16 mouse cellular contexts compared by ENCODE assay signal in genomic region chr2:16749302-16749909, GRCm38 (mm10).
"Had no signal": no experiment of that assay in that cellular context is flagged by ENCODE, and none has a peak within 500 bp of the region (broad histone marks: within the 10 kb centered on the region; RNA-seq: fewer than 3 reads in every experiment).

No protein-coding gene starts in this region.

- H3K36me3 ChIP-seq: intestine, embryonic 15.5 days; limb, embryonic 12.5 days; liver, embryonic 13.5 days; stomach, embryonic 15.5 days had no signal

- H3K4me3 ChIP-seq: intestine, embryonic 15.5 days; layer of hippocampus, adult 2 months; limb, embryonic 12.5 days; liver, embryonic 13.5 days; stomach, embryonic 15.5 days had no signal

- H3K4me1 ChIP-seq: intestine, embryonic 15.5 days; limb, embryonic 12.5 days; liver, embryonic 13.5 days; stomach, embryonic 15.5 days had no signal

- DNase-seq: kidney, adult 18-20 months; kidney, postnatal 10 days; kidney, postnatal 4 days; liver; liver, embryonic 13.5 days; liver, postnatal 0 days; lung, postnatal 36 days; retina, postnatal 1 day; right cerebral cortex, postnatal 4 days; spleen, adult 18-20 months; thymus, adult 2 months; thymus, postnatal 36 days had no signal

- ATAC-seq: intestine, embryonic 15.5 days; liver, postnatal 0 days had no signal

- H3K27ac ChIP-seq: intestine, embryonic 15.5 days; layer of hippocampus, adult 2 months; limb, embryonic 12.5 days; liver, embryonic 13.5 days; stomach, embryonic 15.5 days had no signal

- H3K9me3 ChIP-seq: intestine, embryonic 15.5 days; limb, embryonic 12.5 days; liver, embryonic 13.5 days; stomach, embryonic 15.5 days had no signal

- H3K27me3 ChIP-seq: intestine, embryonic 15.5 days; limb, embryonic 12.5 days; liver, embryonic 13.5 days; stomach, embryonic 15.5 days had no signal

- H3K9ac ChIP-seq: intestine, embryonic 15.5 days; limb, embryonic 12.5 days; liver, embryonic 13.5 days; liver, postnatal 0 days; stomach, embryonic 15.5 days had no signal

- H3K4me2 ChIP-seq: intestine, embryonic 15.5 days; limb, embryonic 12.5 days; liver, embryonic 13.5 days; stomach, embryonic 15.5 days had no signal
